Mouse (Mus musculus) kidney, embryonic 14.5 days (tissue): ENCODE data around the gene Kdm4a. TPM values are rescaled to one million over a fixed set of nuclear protein-coding genes. Genes with fewer than 3 reads are reported as not detected.

Experiments
- ATAC-seq: fragments of 200-750 bp; cut with Nextera tagmentation; 2 replicates; pipeline ENCODE4 v1.8.0; 2017; ENCODE audit warnings: moderate number of reproducible peaks, mild to moderate bottlenecking, moderate TSS enrichment, moderate library complexity; ENCODE audit not compliant: low FRiP score, low TSS enrichment
- H3K27ac ChIP-seq: fragments of 300-500 bp; sonication (generic); 2 replicates; pipeline ENCODE4 v1.5.1; 2014; ENCODE audit warnings: low read depth, mild to moderate bottlenecking, low read length, moderate library complexity, mixed read lengths
- H3K27me3 ChIP-seq: fragments of 300-500 bp; sonication (generic); 2 replicates; pipeline ENCODE4 v1.6.1; 2014; ENCODE audit warnings: mild to moderate bottlenecking, low read length; ENCODE audit not compliant: control insufficient read depth, insufficient read depth
- H3K36me3 ChIP-seq: fragments of 300-500 bp; sonication (generic); 2 replicates; pipeline ENCODE4 v1.6.1; 2014; ENCODE audit warnings: low read length, mixed read lengths; ENCODE audit not compliant: control insufficient read depth, insufficient read depth
- H3K4me1 ChIP-seq: fragments of 300-500 bp; sonication (generic); 2 replicates; pipeline ENCODE4 v1.6.1; 2014; ENCODE audit warnings: low read length, mixed read lengths; ENCODE audit not compliant: control insufficient read depth, insufficient read depth
- H3K4me2 ChIP-seq: fragments of 300-500 bp; sonication (generic); replicated peaks from 2 replicates; pipeline ENCODE4 v1.6.1; 2014; ENCODE audit warnings: low read depth, mild to moderate bottlenecking, low read length
- H3K4me3 ChIP-seq: fragments of 300-500 bp; sonication (generic); 2 replicates; pipeline ENCODE4 v1.5.1; 2014; ENCODE audit warnings: mild to moderate bottlenecking, low read length
- H3K9ac ChIP-seq: fragments of 300-500 bp; sonication (generic); 2 replicates; pipeline ENCODE4 v1.6.1; 2014; ENCODE audit warnings: low read depth, mild to moderate bottlenecking, low read length, moderate library complexity
- H3K9me3 ChIP-seq: fragments of 300-500 bp; sonication (generic); 2 replicates; pipeline ENCODE4 v1.6.1; 2016; ENCODE audit warnings: low read length; ENCODE audit not compliant: control insufficient read depth
- WGBS: fragments of 180-500 bp; shearing (Covaris S2); extraction: QIAGEN DNeasy Blood & Tissue Kit; methylation state at CpG from one replicate; pipeline ENCODE4 v1.1.7; 2014; 5-methylcytosine and 5-hydroxymethylcytosine counted together
- polyA plus RNA-seq: library from polyadenylated mRNA; unstranded; fragments of >200 nt; fragmentation: Nextera tagmentation; extraction: Ambion mirVana; gene quantifications from 2 replicates; pipeline ENCODE4 v1.2.1, GENCODE M21; 2014

Gene Kdm4a
- polyA plus RNA-seq, 1 experiment from 2014 or later: 58.8 TPM

GRCm38 (mm10) chr4:118171006-118171405 lies 8.8 kb downstream of the Kdm4a start:
- no peaks in the 10 kb centered on the region for H3K9me3 ChIP-seq
- ATAC-seq: no peak
- H3K27me3 ChIP-seq: no peaks in the 10 kb centered on the region
- WGBS: 84% methylated on average over 9 of the region's 9 CpGs
- H3K36me3 ChIP-seq: peaks cover 97% of the 10 kb centered on the region
- H3K4me2 ChIP-seq: no peak overlapping the region
- H3K9ac ChIP-seq: no peak overlapping the region
- no peak overlapping the region for H3K4me3 ChIP-seq
- no peak overlapping the region for H3K27ac ChIP-seq
- no peaks in the 10 kb centered on the region for H3K4me1 ChIP-seq

- no peak for ATAC-seq
- Histone ChIP-seq H3K27ac (no peak overlapping the region), H3K36me3 (peaks cover 94% of the 10 kb centered on the region), H3K27me3 (no peaks in the 10 kb centered on the region), H3K9ac (no peak overlapping the region), H3K4me3 (no peak overlapping the region), H3K4me2 (no peak overlapping the region), H3K9me3 (no peaks in the 10 kb centered on the region), H3K4me1 (no peaks in the 10 kb centered on the region)
- WGBS: 90% methylated on average over 12 of the region's 12 CpGs
Observed at GRCm38 (mm10) chr4:118162123-118162522, 17.7 kb downstream of the Kdm4a start.

GRCm38 (mm10) chr4:118157666-118158065 lies 22.2 kb downstream of the Kdm4a start:
- no peak for ATAC-seq
- WGBS: 95% methylated on average over 3 of the region's 3 CpGs
- Histone ChIP-seq H3K9me3 (no peaks in the 10 kb centered on the region), H3K4me3 (no peak overlapping the region), H3K27me3 (no peaks in the 10 kb centered on the region), H3K27ac (no peak overlapping the region), H3K4me1 (no peaks in the 10 kb centered on the region), H3K9ac (no peak overlapping the region), H3K4me2 (no peak overlapping the region), H3K36me3 (peaks cover 99% of the 10 kb centered on the region)

GRCm38 (mm10) chr4:118156559-118156958 lies 23.3 kb downstream of the Kdm4a start:
- Histone ChIP-seq H3K27ac (no peak overlapping the region), H3K4me1 (no peaks in the 10 kb centered on the region), H3K36me3 (peaks cover 99% of the 10 kb centered on the region), H3K4me2 (no peak overlapping the region), H3K9ac (no peak overlapping the region), H3K9me3 (no peaks in the 10 kb centered on the region), H3K27me3 (no peaks in the 10 kb centered on the region), H3K4me3 (no peak overlapping the region)
- no peak for ATAC-seq
- 94% methylated on average over 15 of the region's 15 CpGs for WGBS

GRCm38 (mm10) chr4:118154889-118155288 lies 25.0 kb downstream of the Kdm4a start:
- ATAC-seq: no peak
- no peak overlapping the region for H3K4me2 ChIP-seq
- no peaks in the 10 kb centered on the region for H3K9me3 ChIP-seq
- no peaks in the 10 kb centered on the region for H3K27me3 ChIP-seq
- H3K9ac ChIP-seq: no peak overlapping the region
- no peak overlapping the region for H3K4me3 ChIP-seq
- H3K36me3 ChIP-seq: peaks cover 97% of the 10 kb centered on the region
- no peaks in the 10 kb centered on the region for H3K4me1 ChIP-seq
- WGBS: 95% methylated on average over 5 of the region's 5 CpGs
- no peak overlapping the region for H3K27ac ChIP-seq

- 94% methylated on average over 17 of the region's 17 CpGs for WGBS
Observed at GRCm38 (mm10) chr4:118152020-118152785, 27.6 kb downstream of the Kdm4a start.

GRCm38 (mm10) chr4:118150804-118151203 lies 29.0 kb downstream of the Kdm4a start:
- Histone ChIP-seq H3K9me3 (no peaks in the 10 kb centered on the region), H3K36me3 (peaks cover 98% of the 10 kb centered on the region), H3K9ac (no peak overlapping the region), H3K4me3 (no peak overlapping the region), H3K27me3 (no peaks in the 10 kb centered on the region), H3K27ac (no peak overlapping the region), H3K4me1 (no peaks in the 10 kb centered on the region), H3K4me2 (no peak overlapping the region)
- ATAC-seq: no peak
- WGBS: 96% methylated on average over 7 of the region's 7 CpGs

More at GRCm38 (mm10) chr4:118152020-118152785, 27.6 kb downstream of the Kdm4a start:
- H3K27me3 ChIP-seq: no peaks in the 10 kb centered on the region
- no peak overlapping the region for H3K9ac ChIP-seq
- no peaks in the 10 kb centered on the region for H3K9me3 ChIP-seq
- ATAC-seq: no peak
- H3K4me1 ChIP-seq: no peaks in the 10 kb centered on the region
- H3K4me2 ChIP-seq: no peak overlapping the region
- H3K27ac ChIP-seq: no peak overlapping the region
- no peak overlapping the region for H3K4me3 ChIP-seq
- peaks cover 98% of the 10 kb centered on the region for H3K36me3 ChIP-seq

- H3K9ac ChIP-seq: no peak overlapping the region
- no peak for ATAC-seq
- peaks cover 98% of the 10 kb centered on the region for H3K36me3 ChIP-seq
- H3K4me2 ChIP-seq: no peak overlapping the region
- H3K27ac ChIP-seq: no peak overlapping the region
- 85% methylated on average over 14 of the region's 14 CpGs for WGBS
- no peaks in the 10 kb centered on the region for H3K9me3 ChIP-seq
- H3K27me3 ChIP-seq: no peaks in the 10 kb centered on the region
- H3K4me1 ChIP-seq: no peaks in the 10 kb centered on the region
- H3K4me3 ChIP-seq: no peak overlapping the region
Observed at GRCm38 (mm10) chr4:118149956-118150680, 29.7 kb downstream of the Kdm4a start.

- peaks cover 98% of the 10 kb centered on the region for H3K36me3 ChIP-seq
- H3K27ac ChIP-seq: no peak overlapping the region
- H3K27me3 ChIP-seq: no peaks in the 10 kb centered on the region
- H3K4me2 ChIP-seq: no peak overlapping the region
- H3K4me1 ChIP-seq: no peaks in the 10 kb centered on the region
- ATAC-seq: no peak
- H3K4me3 ChIP-seq: no peak overlapping the region
- H3K9ac ChIP-seq: no peak overlapping the region
- WGBS: 91% methylated on average over 10 of the region's 10 CpGs
- H3K9me3 ChIP-seq: no peaks in the 10 kb centered on the region
Observed at GRCm38 (mm10) chr4:118149055-118149576, 30.7 kb downstream of the Kdm4a start.
